Mouse (Mus musculus): ENCODE measurements around the gene Ly75. TPM values are rescaled to one million over a fixed set of nuclear protein-coding genes. Genes with fewer than 3 reads are reported as not detected.

The Ly75 gene
- polyA plus RNA-seq, 1 experiment from 2014 or later, result 8.5 TPM

DNA sequence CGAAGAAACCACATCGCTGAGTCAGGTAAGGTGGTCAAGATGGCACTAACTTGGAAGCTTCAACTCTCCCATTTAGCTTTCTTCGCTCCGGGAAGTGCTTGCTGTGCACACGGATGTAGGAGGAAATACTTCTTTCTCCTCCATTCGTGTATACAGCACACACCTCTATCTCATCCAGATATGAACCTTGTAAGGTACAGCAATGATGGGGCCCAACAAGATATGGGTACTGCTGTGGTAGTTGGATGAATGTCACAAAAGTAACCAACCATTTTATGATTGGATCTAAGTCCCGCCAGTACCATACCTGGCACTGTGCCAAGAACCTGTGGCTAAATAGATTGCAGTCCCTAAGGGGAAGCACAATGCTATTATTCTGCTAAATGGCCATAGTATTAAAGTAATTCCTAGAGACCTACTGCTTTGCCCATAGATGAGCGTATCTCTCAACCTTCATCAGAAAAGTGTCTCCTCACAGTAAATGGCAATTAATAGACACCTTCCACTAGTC lies 97.9 kb downstream of the Ly75 start:
- Histone ChIP-seq H3K4me2 (0 out of 2 replicates have a peak overlapping the region, but pooled peaks have one; percentile 61), H3K4me1 (replicated peaks; ENCODE audit: control insufficient read depth, insufficient read depth, low read length) (no peaks in the 10 kb centered on the region; the same call in 1 of the 2 replicates), H3K9me3 (ENCODE audit: control insufficient read depth, low read length) (no peaks in the 10 kb centered on the region), H3K27me3 (replicated peaks; ENCODE audit: control insufficient read depth, insufficient read depth, low read length) (no peaks in the 10 kb centered on the region), H3K9ac (ENCODE audit: low read depth, low read length) (no peak overlapping the region), H3K27ac (ENCODE audit: low read depth, low read length) (no peak overlapping the region), H3K4me3 (ENCODE audit: low read depth, low read length) (no peak overlapping the region), H3K36me3 (ENCODE audit: control insufficient read depth, insufficient read depth, low read length) (no peaks in the 10 kb centered on the region)
- 87% methylated on average over 8 of the region's 8 CpGs for WGBS
- no peak for ATAC-seq (replicated peaks; ENCODE audit: low FRiP score)
- DNase-seq (ENCODE audit: low spot score), result no peak

DNA sequence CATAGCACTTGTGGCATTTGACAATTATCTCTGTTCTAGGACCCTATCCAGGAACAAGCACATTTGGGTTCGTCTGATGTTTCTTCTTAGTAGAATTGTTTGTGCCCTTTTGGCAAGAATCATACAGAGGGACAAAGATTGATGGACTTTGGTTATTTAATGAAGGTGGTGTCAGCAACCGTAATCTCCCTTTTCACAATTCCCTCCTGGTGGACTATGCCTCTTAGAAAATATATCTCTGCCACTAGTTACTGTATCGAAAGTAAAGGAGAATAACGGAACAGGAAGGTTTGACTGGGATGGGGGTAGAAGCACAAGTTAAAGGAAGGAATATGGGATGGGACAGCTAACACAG lies 98.7 kb downstream of the Ly75 start, which contains the start of gene Cd302:
Cd302 (minus strand) TSS at position 22 of the 355 bp plus-strand sequence.
- DNase-seq (ENCODE audit: low spot score) (no peak), ATAC-seq (replicated peaks; ENCODE audit: low FRiP score) (no peak)
- Histone ChIP-seq H3K4me3 (ENCODE audit: low read depth, low read length) (peak within 1 kb of the TSS; percentile 40), H3K36me3 (ENCODE audit: control insufficient read depth, insufficient read depth, low read length) (no peaks in the 10 kb centered on the region), H3K27ac (ENCODE audit: low read depth, low read length) (no peak within 1 kb of the TSS), H3K9ac (ENCODE audit: low read depth, low read length) (peak within 1 kb of the TSS; percentile 32; the same call in 1 of the 2 replicates), H3K9me3 (ENCODE audit: control insufficient read depth, low read length) (no peaks in the 10 kb centered on the region), H3K27me3 (replicated peaks; ENCODE audit: control insufficient read depth, insufficient read depth, low read length) (no peaks in the 10 kb centered on the region), H3K4me2 (peak within 1 kb of the TSS; percentile 61), H3K4me1 (replicated peaks; ENCODE audit: control insufficient read depth, insufficient read depth, low read length) (no peaks in the 10 kb centered on the region; the same call in 1 of the 2 replicates)
- WGBS, result 30% methylated on average over 4 of the region's 4 CpGs

DNA sequence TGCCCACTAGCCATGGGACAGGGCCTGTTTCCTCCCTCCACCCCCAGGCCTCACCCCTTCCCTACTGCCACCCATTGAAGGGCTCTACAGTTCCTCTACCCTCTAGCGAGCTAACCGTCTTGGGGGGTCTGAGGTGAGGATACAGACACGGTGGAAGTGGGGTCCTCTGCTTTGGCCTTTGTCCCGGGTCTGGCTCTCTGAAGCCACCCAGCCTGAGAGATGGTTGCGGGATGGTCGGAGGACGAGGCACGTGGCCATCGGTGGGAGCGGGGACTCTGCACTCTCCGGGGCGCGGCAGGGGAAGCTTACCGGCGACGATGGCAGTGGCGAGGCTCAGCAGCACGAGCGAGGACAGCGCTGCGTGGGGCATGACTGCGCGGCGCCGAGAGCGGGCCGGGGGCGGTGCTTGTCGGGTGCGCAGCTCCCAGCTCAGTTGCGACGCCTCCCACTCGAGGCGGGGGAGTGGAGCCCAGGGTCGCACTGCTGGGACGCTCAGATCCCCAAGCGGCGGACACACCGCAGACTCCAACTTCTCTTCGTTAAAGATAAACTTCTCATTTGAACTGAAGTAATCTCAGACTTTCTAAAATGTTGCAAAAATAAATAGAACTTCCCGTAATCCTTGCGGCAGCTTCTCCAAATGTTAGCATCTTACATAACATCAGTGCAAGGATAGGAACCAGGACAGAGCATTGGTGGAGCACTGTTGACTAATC lies 99.2 kb downstream of the Ly75 start:
- DNase-seq (ENCODE audit: low spot score) (peak; percentile 66), ATAC-seq (replicated peaks; ENCODE audit: low FRiP score) (peak; percentile 72)
- H3K36me3 ChIP-seq (ENCODE audit: control insufficient read depth, insufficient read depth, low read length), result no peaks in the 10 kb centered on the region
- peak overlapping the region; percentile 40 for H3K4me3 ChIP-seq (ENCODE audit: low read depth, low read length)
- H3K27me3 ChIP-seq (replicated peaks; ENCODE audit: control insufficient read depth, insufficient read depth, low read length), result no peaks in the 10 kb centered on the region
- no peaks in the 10 kb centered on the region; the same call in 1 of the 2 replicates for H3K4me1 ChIP-seq (replicated peaks; ENCODE audit: control insufficient read depth, insufficient read depth, low read length)
- peak overlapping the region; percentile 61 for H3K4me2 ChIP-seq
- H3K9me3 ChIP-seq (ENCODE audit: control insufficient read depth, low read length), result no peaks in the 10 kb centered on the region
- peak overlapping the region; percentile 32; the same call in 1 of the 2 replicates for H3K9ac ChIP-seq (ENCODE audit: low read depth, low read length)
- H3K27ac ChIP-seq (ENCODE audit: low read depth, low read length), result no peak overlapping the region
- WGBS, result under 1% methylated on average over 42 of the region's 42 CpGs

DNA sequence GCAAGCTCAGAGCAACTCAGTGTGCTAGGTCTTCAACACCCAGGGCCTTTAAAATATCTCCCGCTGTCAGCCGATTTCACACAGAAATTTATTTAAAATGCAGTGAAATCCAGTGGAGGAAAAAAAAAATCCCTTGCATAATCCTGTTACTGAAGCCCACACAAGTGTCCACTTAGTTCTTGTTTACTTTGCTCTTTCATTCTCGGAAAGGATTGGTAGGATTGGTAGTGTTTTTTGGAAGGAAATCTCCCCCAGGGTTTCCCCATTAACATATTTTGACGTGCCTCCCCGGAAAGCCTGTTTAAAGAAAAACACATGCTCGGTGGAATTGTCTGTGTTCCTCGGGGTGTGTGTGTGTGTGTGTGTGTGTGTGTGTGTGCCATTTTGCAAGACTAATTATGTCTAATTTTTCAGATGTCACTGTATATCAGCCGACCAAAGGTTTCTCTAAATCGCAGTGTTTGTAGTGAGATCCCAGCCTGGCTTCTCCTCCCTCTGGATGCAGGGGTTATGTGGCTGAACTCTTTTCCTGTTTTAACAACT lies 99.8 kb downstream of the Ly75 start:
- peak overlapping the region; percentile 32; the same call in 1 of the 2 replicates for H3K9ac ChIP-seq (ENCODE audit: low read depth, low read length)
- H3K4me2 ChIP-seq, result peak overlapping the region; percentile 61
- no peaks in the 10 kb centered on the region for H3K27me3 ChIP-seq (replicated peaks; ENCODE audit: control insufficient read depth, insufficient read depth, low read length)
- no peak overlapping the region for H3K27ac ChIP-seq (ENCODE audit: low read depth, low read length)
- ATAC-seq (replicated peaks; ENCODE audit: low FRiP score) (no peak), DNase-seq (ENCODE audit: low spot score) (no peak)
- no peaks in the 10 kb centered on the region for H3K36me3 ChIP-seq (ENCODE audit: control insufficient read depth, insufficient read depth, low read length)
- H3K4me1 ChIP-seq (replicated peaks; ENCODE audit: control insufficient read depth, insufficient read depth, low read length), result no peaks in the 10 kb centered on the region; the same call in 1 of the 2 replicates
- 19% methylated on average over 9 of the region's 9 CpGs for WGBS
- H3K9me3 ChIP-seq (ENCODE audit: control insufficient read depth, low read length), result no peaks in the 10 kb centered on the region
- peak overlapping the region; percentile 40 for H3K4me3 ChIP-seq (ENCODE audit: low read depth, low read length)

DNA sequence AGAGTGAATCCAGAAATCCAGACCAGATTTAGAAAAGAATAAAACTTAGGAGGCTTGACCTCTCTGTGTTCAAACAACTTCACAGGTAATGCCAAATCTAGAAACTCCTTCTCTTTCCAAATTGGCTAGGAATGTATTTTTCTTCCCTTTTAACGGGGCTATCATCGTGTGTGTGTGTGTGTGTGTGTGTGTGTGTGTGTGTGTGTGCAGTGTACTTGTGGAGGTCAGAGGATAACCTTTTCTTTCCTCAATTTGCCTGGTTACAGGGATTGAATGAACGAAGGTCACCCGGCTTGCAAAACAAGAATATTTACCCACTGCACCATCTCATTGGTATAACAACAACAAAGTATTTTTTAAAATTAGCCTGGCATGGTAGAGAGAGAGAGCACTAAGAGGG lies 100.5 kb downstream of the Ly75 start:
- H3K27me3 ChIP-seq (replicated peaks; ENCODE audit: control insufficient read depth, insufficient read depth, low read length), result no peaks in the 10 kb centered on the region
- H3K36me3 ChIP-seq (ENCODE audit: control insufficient read depth, insufficient read depth, low read length), result no peaks in the 10 kb centered on the region
- no peak overlapping the region for H3K4me3 ChIP-seq (ENCODE audit: low read depth, low read length)
- ATAC-seq (replicated peaks; ENCODE audit: low FRiP score) (no peak), DNase-seq (ENCODE audit: low spot score) (no peak)
- 59% methylated on average over 4 of the region's 4 CpGs for WGBS
- H3K9me3 ChIP-seq (ENCODE audit: control insufficient read depth, low read length), result no peaks in the 10 kb centered on the region
- H3K4me2 ChIP-seq, result peak overlapping the region; percentile 61
- H3K27ac ChIP-seq (ENCODE audit: low read depth, low read length), result no peak overlapping the region
- no peak overlapping the region for H3K9ac ChIP-seq (ENCODE audit: low read depth, low read length)
- H3K4me1 ChIP-seq (replicated peaks; ENCODE audit: control insufficient read depth, insufficient read depth, low read length), result no peaks in the 10 kb centered on the region; the same call in 1 of the 2 replicates

DNA sequence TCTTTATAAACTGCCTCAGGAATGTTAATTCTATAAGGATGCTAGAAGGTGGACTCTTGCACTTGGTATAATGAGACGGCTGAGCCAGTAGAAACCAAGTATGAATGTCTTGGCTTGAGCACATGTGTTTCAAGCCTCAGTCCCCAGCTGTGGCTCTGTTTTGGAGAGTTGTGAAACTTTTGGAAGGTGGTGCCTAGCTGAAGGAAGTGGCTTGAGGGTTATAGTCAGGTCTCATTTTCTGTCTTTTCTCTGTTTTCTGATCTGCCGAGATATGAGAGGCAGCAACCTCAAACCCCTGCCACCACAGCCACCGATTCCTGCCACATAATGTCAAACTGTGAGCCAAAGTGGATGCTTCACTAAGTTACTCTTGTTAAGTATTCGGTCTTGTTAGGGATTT lies 104.5 kb downstream of the Ly75 start:
- Histone ChIP-seq H3K4me1 (replicated peaks; ENCODE audit: control insufficient read depth, insufficient read depth, low read length) (no peaks in the 10 kb centered on the region), H3K36me3 (ENCODE audit: control insufficient read depth, insufficient read depth, low read length) (no peaks in the 10 kb centered on the region), H3K9me3 (ENCODE audit: control insufficient read depth, low read length) (no peaks in the 10 kb centered on the region), H3K27me3 (replicated peaks; ENCODE audit: control insufficient read depth, insufficient read depth, low read length) (no peaks in the 10 kb centered on the region), H3K27ac (ENCODE audit: low read depth, low read length) (no peak overlapping the region), H3K4me3 (ENCODE audit: low read depth, low read length) (no peak overlapping the region), H3K9ac (ENCODE audit: low read depth, low read length) (no peak overlapping the region), H3K4me2 (no peak overlapping the region)
- ATAC-seq (replicated peaks; ENCODE audit: low FRiP score) (no peak), DNase-seq (ENCODE audit: low spot score) (no peak)
- 68% methylated on average over 4 of the region's 4 CpGs for WGBS

DNA sequence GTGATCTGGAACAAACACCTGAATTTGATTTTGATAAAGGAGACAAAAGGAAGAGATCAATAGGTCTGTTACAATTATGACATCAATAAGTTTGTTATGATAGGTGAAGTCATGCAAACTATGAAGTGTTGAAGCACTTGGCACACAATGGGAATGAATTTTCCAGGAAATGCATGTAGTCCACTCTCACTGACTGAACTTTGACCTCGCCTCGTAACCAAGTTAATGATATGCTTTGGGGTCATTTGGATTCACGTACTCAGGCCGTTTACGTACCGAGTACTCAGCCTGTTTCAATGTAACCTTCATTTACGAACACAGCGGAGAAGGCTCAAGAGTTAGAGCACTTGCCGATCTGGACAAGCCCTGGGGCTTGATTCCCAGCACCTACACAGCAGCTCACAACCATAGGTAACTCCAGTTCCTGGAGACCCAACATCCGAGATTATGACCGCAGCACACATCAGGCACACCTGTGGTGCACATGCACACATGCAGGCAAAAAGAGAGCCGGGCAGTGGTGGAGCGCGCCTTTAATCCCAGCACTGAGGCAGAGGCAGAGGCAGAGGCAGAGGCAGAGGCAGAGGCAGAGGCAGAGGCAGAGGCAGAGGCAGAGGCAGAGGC lies 113.1 kb downstream of the Ly75 start:
- H3K4me3 ChIP-seq (ENCODE audit: low read depth, low read length), result no peak overlapping the region
- H3K36me3 ChIP-seq (ENCODE audit: control insufficient read depth, insufficient read depth, low read length), result no peaks in the 10 kb centered on the region; the same call in 1 of the 2 replicates
- H3K9me3 ChIP-seq (ENCODE audit: control insufficient read depth, low read length), result no peaks in the 10 kb centered on the region
- H3K27me3 ChIP-seq (replicated peaks; ENCODE audit: control insufficient read depth, insufficient read depth, low read length), result no peaks in the 10 kb centered on the region
- no peak for DNase-seq (ENCODE audit: low spot score)
- H3K4me2 ChIP-seq, result no peak overlapping the region
- ATAC-seq (replicated peaks; ENCODE audit: low FRiP score), result no peak
- 85% methylated on average over 14 of the region's 14 CpGs for WGBS
- no peak overlapping the region for H3K9ac ChIP-seq (ENCODE audit: low read depth, low read length)
- H3K4me1 ChIP-seq (replicated peaks; ENCODE audit: control insufficient read depth, insufficient read depth, low read length), result no peaks in the 10 kb centered on the region; the same call in 1 of the 2 replicates
- no peak overlapping the region for H3K27ac ChIP-seq (ENCODE audit: low read depth, low read length)

DNA sequence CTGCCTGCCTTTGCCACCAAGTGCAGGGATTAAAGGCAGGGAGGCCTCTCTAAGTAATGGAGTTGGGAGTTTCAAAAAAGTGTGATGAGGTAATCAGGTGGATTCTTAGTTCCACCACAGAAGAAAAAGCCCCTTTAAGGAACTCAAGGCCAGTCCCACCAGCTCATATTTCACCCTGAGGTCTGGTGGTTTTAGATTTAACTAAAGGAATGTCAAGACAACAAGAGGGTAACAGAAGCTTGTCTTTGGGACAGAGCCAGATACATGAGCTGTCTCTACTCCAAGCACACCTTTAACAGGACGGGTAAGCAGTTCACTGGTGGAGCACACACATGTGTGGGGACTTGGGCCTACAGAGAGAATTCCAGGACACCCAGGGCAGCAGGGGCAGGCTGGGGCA lies 115.5 kb downstream of the Ly75 start:
- Histone ChIP-seq H3K36me3 (ENCODE audit: control insufficient read depth, insufficient read depth, low read length) (no peaks in the 10 kb centered on the region; the same call in 1 of the 2 replicates), H3K4me1 (replicated peaks; ENCODE audit: control insufficient read depth, insufficient read depth, low read length) (no peaks in the 10 kb centered on the region; the same call in 1 of the 2 replicates), H3K4me2 (no peak overlapping the region), H3K27me3 (replicated peaks; ENCODE audit: control insufficient read depth, insufficient read depth, low read length) (no peaks in the 10 kb centered on the region), H3K9me3 (ENCODE audit: control insufficient read depth, low read length) (no peaks in the 10 kb centered on the region), H3K4me3 (ENCODE audit: low read depth, low read length) (no peak overlapping the region), H3K27ac (ENCODE audit: low read depth, low read length) (no peak overlapping the region), H3K9ac (ENCODE audit: low read depth, low read length) (no peak overlapping the region)
- DNase-seq (ENCODE audit: low spot score) (no peak), ATAC-seq (replicated peaks; ENCODE audit: low FRiP score) (no peak)
- WGBS, result 65% methylated on average over 1 of the region's 1 CpGs
